Mouse (Mus musculus) WW6 (cell line): ENCODE results near the gene Lmx1b.

Experiments used
- DNase-seq: peaks from one replicate; pipeline ENCODE4 v3.0.0-alpha.2; 2013; ENCODE audit warnings: low read depth, low spot score

The Lmx1b gene

GRCm38 (mm10) chr2:33543429-33544202, 96.7 kb downstream of the Lmx1b start:
- DNase-seq, result no peak

- no peak for DNase-seq
These were observed 97.4 kb downstream of the Lmx1b start for GRCm38 (mm10) chr2:33542696-33543428.

DNA sequence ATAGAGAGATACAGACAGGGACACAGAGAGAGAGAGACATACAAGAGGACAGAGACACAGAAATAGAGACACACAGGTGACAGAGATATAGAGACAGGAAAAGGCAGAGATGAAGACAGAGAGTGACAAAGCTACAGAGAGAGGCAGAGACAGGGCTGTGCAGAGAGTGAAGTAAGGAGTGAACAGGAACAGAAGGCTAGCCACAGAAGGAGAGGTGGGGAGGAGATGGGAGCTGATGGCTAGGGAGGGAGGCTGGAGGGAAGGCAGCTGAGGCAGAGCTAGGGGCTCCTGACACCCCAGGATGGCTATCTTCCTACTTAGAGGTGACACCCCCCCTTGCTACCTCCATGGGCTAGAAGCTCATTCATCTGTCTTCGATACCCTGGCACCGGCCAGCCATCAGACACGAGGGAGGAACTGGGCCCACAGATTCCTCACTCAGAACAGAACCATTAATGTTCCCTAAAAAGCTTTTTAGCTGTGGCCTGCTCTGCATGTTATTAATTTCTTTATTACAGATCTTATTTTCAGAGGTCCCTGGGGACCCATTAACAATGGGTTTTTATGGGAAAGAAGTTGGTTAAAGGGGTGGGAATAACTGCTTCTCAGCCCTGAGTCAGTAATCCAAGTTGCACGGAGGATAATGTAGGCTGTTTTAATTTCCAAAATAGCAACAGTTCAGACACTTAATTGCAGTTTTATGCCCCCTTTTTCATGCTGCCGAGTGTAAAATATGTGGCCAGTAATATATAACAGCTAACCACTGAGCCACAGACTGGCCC, 114.8 kb downstream of the Lmx1b start:
- DNase-seq, result no peak

GRCm38 (mm10) chr2:33515856-33516255, 124.5 kb downstream of the Lmx1b start:
- DNase-seq, result no peak

GRCm38 (mm10) chr2:33515431-33515830, 124.9 kb downstream of the Lmx1b start:
- no peak for DNase-seq
